ENCODE assay signal across 14 mouse cellular contexts in the genomic region with DNA sequence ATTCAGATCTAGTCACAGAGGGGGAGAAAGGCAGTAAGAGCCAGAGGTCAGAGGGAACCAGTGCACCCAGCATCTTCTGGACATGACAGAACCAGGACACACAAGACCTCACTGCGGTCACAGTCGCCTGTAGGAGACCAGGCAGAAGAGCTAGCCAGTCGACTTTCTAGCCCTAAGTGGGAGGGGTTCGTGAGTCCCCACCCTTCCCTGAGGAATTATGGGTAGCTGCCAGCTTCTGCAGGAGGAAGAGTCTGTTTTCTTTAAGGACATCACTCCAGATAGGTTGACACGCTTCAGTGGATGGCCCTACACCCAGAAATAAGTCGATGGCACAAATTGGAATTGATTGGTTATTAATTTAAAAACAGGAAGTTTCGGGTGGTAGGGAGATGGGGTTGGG. TPM values are rescaled to one million over a fixed set of nuclear protein-coding genes. Genes with fewer than 3 reads are reported as not detected.
DNase-seq lines count a peak whose midpoint lies in the region; ATAC-seq and TF ChIP-seq lines count a peak whose summit lies in the region.
"Had no signal": no experiment of that assay in that cellular context is flagged by ENCODE, and none has a peak within 500 bp of the region (broad histone marks: within the 10 kb centered on the region; RNA-seq: fewer than 3 reads in every experiment).

No protein-coding gene starts in this region.

- no peaks in the 10 kb centered on the region for H3K27me3 ChIP-seq in heart, embryonic 14.5 days (ENCODE audit: control insufficient read depth, insufficient read depth, low read length)
- peaks cover 30% of the 10 kb centered on the region for H3K27me3 ChIP-seq in E14TG2a.4 (ENCODE audit: insufficient read depth, low read length)
- no peaks in the 10 kb centered on the region; the same call in 1 of the 2 replicates for H3K27me3 ChIP-seq in intestine, embryonic 16.5 days (replicated peaks; ENCODE audit: control insufficient read depth, insufficient read depth, low read length)

- H3K27ac ChIP-seq in heart, embryonic 14.5 days (replicated peaks in 1 of 2; ENCODE audit: control insufficient read depth in 1 of 2, insufficient read depth in 1 of 2, low read depth in 2 of 2, low read length in 2 of 2): no peak overlapping the region
- H3K27ac ChIP-seq in intestine, embryonic 16.5 days (ENCODE audit: low read length): no peak overlapping the region
- H3K27ac ChIP-seq: embryonic facial prominence, embryonic 15.5 days had no signal

- H3K4me3 ChIP-seq in heart, embryonic 14.5 days (ENCODE audit: control insufficient read depth in 1 of 2, insufficient read depth in 1 of 2, low read depth in 1 of 2, low read length in 2 of 2): no peak overlapping the region
- peak overlapping the region; percentile 74 for H3K4me3 ChIP-seq in E14TG2a.4 (replicated peaks; ENCODE audit: low read length)
- no peak overlapping the region for H3K4me3 ChIP-seq in intestine, embryonic 16.5 days (ENCODE audit: low read length)

- H3K4me1 ChIP-seq in heart, embryonic 14.5 days (ENCODE audit: control insufficient read depth in 2 of 2, insufficient read depth in 2 of 2, low read length in 2 of 2): peaks cover 11 to 22% of the 10 kb centered on the region in 2 experiments
- peaks cover 38% of the 10 kb centered on the region for H3K4me1 ChIP-seq in E14TG2a.4 (replicated peaks; ENCODE audit: low read depth, low read length)
- peaks cover 7% of the 10 kb centered on the region; the same call in 1 of the 2 replicates for H3K4me1 ChIP-seq in intestine, embryonic 16.5 days (ENCODE audit: control insufficient read depth, insufficient read depth, low read length)

- intact Hi-C loops in heart, postnatal 25 days (cut with DNase I): no loop called here

- H3K4me2 ChIP-seq in heart, embryonic 14.5 days (ENCODE audit: low read length): peak overlapping the region; percentile 82; the same call in 1 of the 2 replicates
- no peak overlapping the region for H3K4me2 ChIP-seq in intestine, embryonic 16.5 days (ENCODE audit: low read depth, low read length)

- no peaks in the 10 kb centered on the region for H3K9me3 ChIP-seq in heart, embryonic 14.5 days (ENCODE audit: control insufficient read depth, low read length)
- no peaks in the 10 kb centered on the region for H3K9me3 ChIP-seq in E14TG2a.4 (ENCODE audit: low read length)
- no peaks in the 10 kb centered on the region for H3K9me3 ChIP-seq in intestine, embryonic 16.5 days (ENCODE audit: control insufficient read depth, low read length)
- H3K9me3 ChIP-seq: embryonic facial prominence, embryonic 15.5 days had no signal

- no peak for DNase-seq in heart, postnatal 25 days (ENCODE audit: low spot score)
- peak; percentile 59 for DNase-seq in ZHBTc4 (ENCODE audit: low read depth, low spot score)
- DNase-seq in frontal cortex, postnatal 25 days (ENCODE audit: low spot score in 2 of 2): no peak
- no peak for DNase-seq in gastrocnemius, postnatal 25 days

- ATAC-seq in heart, embryonic 14.5 days (ENCODE audit: insufficient number of reproducible peaks, insufficient read depth, low FRiP score, low read depth): no peak
- ATAC-seq in intestine, embryonic 16.5 days: peak; percentile 36; the same call in 1 of the 2 replicates

- H3K36me3 ChIP-seq in heart, embryonic 14.5 days (ENCODE audit: control insufficient read depth, insufficient read depth, low read length): no peaks in the 10 kb centered on the region
- H3K36me3 ChIP-seq in E14TG2a.4 (ENCODE audit: insufficient read depth, low read length): no peaks in the 10 kb centered on the region
- H3K36me3 ChIP-seq in intestine, embryonic 16.5 days (ENCODE audit: control insufficient read depth, insufficient read depth, low read length): no peaks in the 10 kb centered on the region
- H3K36me3 ChIP-seq: embryonic facial prominence, embryonic 15.5 days had no signal

- WGBS in heart, embryonic 14.5 days: 44% methylated on average over 7 of the region's 7 CpGs
- 47% methylated on average over 7 of the region's 7 CpGs for WGBS in intestine, embryonic 16.5 days

- TF ChIP-seq CTCF in E14TG2a.4 (conservative IDR thresholded peaks at IDR 0.05; ENCODE audit: low read length): no peak

- H3K9ac ChIP-seq in heart, embryonic 14.5 days (ENCODE audit: low read length): no peak overlapping the region
- H3K9ac ChIP-seq in intestine, embryonic 16.5 days (ENCODE audit: low read depth, low read length): no peak overlapping the region

RNA-seq across cellular contexts. Expression of gene Sost, which starts 30.4 kb away (rescaled TPM):
- 0.12 and 0.55 TPM in 2 replicates for polyA plus RNA-seq in heart, embryonic 14.5 days (2014; fragmentation: Nextera tagmentation; extraction: Ambion mirVana)
- total RNA-seq in heart, postnatal 25 days (2021): 1 to 10 TPM; 1.5 to 1.6 TPM
- 0.12 TPM in 1 of 2 replicates, not detected in the other for polyA plus RNA-seq in intestine, embryonic 16.5 days (2015; fragmentation: Nextera tagmentation; extraction: Ambion mirVana)
- not detected for total RNA-seq in gastrocnemius, postnatal 25 days (2021)
- total RNA-seq: CH12.LX; gastrocnemius, adult 8-10 months had no signal

RNA-seq across cellular contexts. Expression of gene Meox1, which starts 42.2 kb away (rescaled TPM):
- 13.8 and 13.9 TPM in 2 replicates for polyA plus RNA-seq in heart, embryonic 14.5 days (2014; fragmentation: Nextera tagmentation; extraction: Ambion mirVana)
- 1 to 10 TPM; 7.8 to 9.9 TPM for total RNA-seq in heart, postnatal 25 days (2021)
- 5.0 and 5.1 TPM in 2 replicates for polyA plus RNA-seq in intestine, embryonic 16.5 days (2015; fragmentation: Nextera tagmentation; extraction: Ambion mirVana)
- total RNA-seq in gastrocnemius, postnatal 25 days (2021): 1 to 10 TPM; 3.5 to 6.1 TPM
- total RNA-seq: CH12.LX had no signal

RNA-seq across cellular contexts. Expression of gene Cfap97d1, which starts 47.7 kb away (rescaled TPM):
- polyA plus RNA-seq in heart, embryonic 14.5 days (2014; fragmentation: Nextera tagmentation; extraction: Ambion mirVana): not detected in 2 replicates
- total RNA-seq in heart, postnatal 25 days (2021): not detected
- not detected in 2 replicates for polyA plus RNA-seq in intestine, embryonic 16.5 days (2015; fragmentation: Nextera tagmentation; extraction: Ambion mirVana)
- total RNA-seq in gastrocnemius, postnatal 25 days (2021): not detected
- total RNA-seq: CH12.LX; gastrocnemius, adult 8-10 months; layer of hippocampus, postnatal 10 days had no signal
- polyA plus RNA-seq: cerebellum, adult 2 months; embryonic facial prominence, embryonic 15.5 days; limb, embryonic 14.5 days; thymus, postnatal 0 days had no signal

RNA-seq across cellular contexts. Expression of gene Dusp3, which starts 50.4 kb away (rescaled TPM):
- polyA plus RNA-seq in heart, embryonic 14.5 days (2014; fragmentation: Nextera tagmentation; extraction: Ambion mirVana): 56.4 and 58.9 TPM in 2 replicates
- 100 to 1,000 TPM; 115 to 122 TPM for total RNA-seq in heart, postnatal 25 days (2021)
- 27.6 and 29.5 TPM in 2 replicates for polyA plus RNA-seq in intestine, embryonic 16.5 days (2015; fragmentation: Nextera tagmentation; extraction: Ambion mirVana)
- total RNA-seq in gastrocnemius, postnatal 25 days (2021): 100 to 1,000 TPM; 134 to 137 TPM
